Mouse (Mus musculus) lung, embryonic 14.5 days (tissue): ENCODE data around the gene Ric3. TPM values are rescaled to one million over a fixed set of nuclear protein-coding genes. Genes with fewer than 3 reads are reported as not detected.

Experiments
- ATAC-seq: fragments of 200-750 bp; cut with Nextera tagmentation; 2 replicates; pipeline ENCODE4 v1.8.0; 2017; ENCODE audit warnings: mild to moderate bottlenecking, moderate TSS enrichment, moderate library complexity; ENCODE audit not compliant: insufficient read depth
- DNase-seq: peaks from one replicate; pipeline ENCODE4 v3.0.0-alpha.2; 2015
- H3K27ac ChIP-seq: fragments of 300-500 bp; sonication (generic); 2 replicates; pipeline ENCODE4 v1.5.1; 2014; ENCODE audit warnings: low read depth, mild to moderate bottlenecking, moderate library complexity
- H3K27me3 ChIP-seq: fragments of 300-500 bp; sonication (generic); 2 replicates; pipeline ENCODE4 v1.6.1; 2014; ENCODE audit warnings: low read length, control low read depth; ENCODE audit not compliant: insufficient read depth
- H3K36me3 ChIP-seq: fragments of 300-500 bp; sonication (generic); 2 replicates; pipeline ENCODE4 v1.6.1; 2014; ENCODE audit warnings: control low read depth; ENCODE audit not compliant: insufficient read depth
- H3K4me1 ChIP-seq: fragments of 300-500 bp; sonication (generic); 2 replicates; pipeline ENCODE4 v1.6.1; 2014; ENCODE audit warnings: antibody characterized with exemption, control low read depth; ENCODE audit not compliant: insufficient read depth
- H3K4me2 ChIP-seq: fragments of 300-500 bp; sonication (generic); 2 replicates; pipeline ENCODE4 v1.6.1; 2014; ENCODE audit warnings: mild to moderate bottlenecking
- H3K4me3 ChIP-seq: fragments of 300-500 bp; sonication (generic); 2 replicates; pipeline ENCODE4 v1.5.1; 2014; ENCODE audit warnings: low read depth, low read length
- H3K9ac ChIP-seq: fragments of 300-500 bp; sonication (generic); 2 replicates; pipeline ENCODE4 v1.6.1; 2014
- H3K9me3 ChIP-seq: fragments of 300-500 bp; sonication (generic); 2 replicates; pipeline ENCODE4 v1.6.1; 2016; ENCODE audit warnings: low read depth, low read length, control low read depth
- CTCF ChIP-seq: IDR thresholded peaks from 2 replicates; pipeline ENCODE4 v1.5.1; 2016; ENCODE audit warnings: antibody characterized with exemption, low read depth
- WGBS: fragments of 180-500 bp; shearing (Covaris S2); extraction: QIAGEN DNeasy Blood & Tissue Kit; methylation state at CpG from one replicate; pipeline ENCODE4 v1.1.7; 2014; 5-methylcytosine and 5-hydroxymethylcytosine counted together
- polyA plus RNA-seq: library from polyadenylated mRNA; unstranded; fragments of >200 nt; fragmentation: Nextera tagmentation; extraction: Ambion mirVana; gene quantifications from 2 replicates; pipeline ENCODE4 v1.2.1, GENCODE M21; 2014

Ric3 gene
- polyA plus RNA-seq, 1 experiment from 2014 or later = 1.1 TPM

- no peaks in the 10 kb centered on the region for H3K9me3 ChIP-seq
- no peak overlapping the region for H3K4me2 ChIP-seq
- H3K4me3 ChIP-seq = no peak overlapping the region
- DNase-seq (no peak), ATAC-seq (no peak)
- H3K4me1 ChIP-seq = no peaks in the 10 kb centered on the region
- 49% methylated on average over 4 of the region's 4 CpGs for WGBS
- no peak overlapping the region for H3K9ac ChIP-seq
- peaks cover 26% of the 10 kb centered on the region for H3K27me3 ChIP-seq
- no peak for TF ChIP-seq CTCF
- H3K36me3 ChIP-seq = no peaks in the 10 kb centered on the region
- H3K27ac ChIP-seq = no peak overlapping the region
Measured at GRCm38 (mm10) chr7:109012998-109013625, 70.0 kb downstream of the Ric3 start.

- WGBS = 100% methylated on average over 1 of the region's 1 CpGs
Measured at GRCm38 (mm10) chr7:109012575-109012974, 70.6 kb downstream of the Ric3 start.

GRCm38 (mm10) chr7:109011596-109012180 lies 71.4 kb downstream of the Ric3 start:
- Histone ChIP-seq H3K36me3 (no peaks in the 10 kb centered on the region), H3K4me2 (peak overlapping the region; percentile 86), H3K4me3 (peak overlapping the region; percentile 56), H3K9me3 (no peaks in the 10 kb centered on the region), H3K27ac (no peak overlapping the region), H3K27me3 (peaks cover 26% of the 10 kb centered on the region), H3K9ac (no peak overlapping the region), H3K4me1 (no peaks in the 10 kb centered on the region)
- DNase-seq (no peak), ATAC-seq (peak; percentile 18; the same call in 1 of the 2 replicates)
- 33% methylated on average over 8 of the region's 8 CpGs for WGBS
- no peak for TF ChIP-seq CTCF

More at GRCm38 (mm10) chr7:109012575-109012974, 70.6 kb downstream of the Ric3 start:
- no peak overlapping the region for H3K4me2 ChIP-seq
- no peak for TF ChIP-seq CTCF
- ATAC-seq (no peak), DNase-seq (no peak)
- no peak overlapping the region for H3K4me3 ChIP-seq
- no peak overlapping the region for H3K9ac ChIP-seq
- H3K27me3 ChIP-seq = peaks cover 26% of the 10 kb centered on the region
- no peak overlapping the region for H3K27ac ChIP-seq
- H3K36me3 ChIP-seq = no peaks in the 10 kb centered on the region
- H3K9me3 ChIP-seq = no peaks in the 10 kb centered on the region
- no peaks in the 10 kb centered on the region for H3K4me1 ChIP-seq

DNA sequence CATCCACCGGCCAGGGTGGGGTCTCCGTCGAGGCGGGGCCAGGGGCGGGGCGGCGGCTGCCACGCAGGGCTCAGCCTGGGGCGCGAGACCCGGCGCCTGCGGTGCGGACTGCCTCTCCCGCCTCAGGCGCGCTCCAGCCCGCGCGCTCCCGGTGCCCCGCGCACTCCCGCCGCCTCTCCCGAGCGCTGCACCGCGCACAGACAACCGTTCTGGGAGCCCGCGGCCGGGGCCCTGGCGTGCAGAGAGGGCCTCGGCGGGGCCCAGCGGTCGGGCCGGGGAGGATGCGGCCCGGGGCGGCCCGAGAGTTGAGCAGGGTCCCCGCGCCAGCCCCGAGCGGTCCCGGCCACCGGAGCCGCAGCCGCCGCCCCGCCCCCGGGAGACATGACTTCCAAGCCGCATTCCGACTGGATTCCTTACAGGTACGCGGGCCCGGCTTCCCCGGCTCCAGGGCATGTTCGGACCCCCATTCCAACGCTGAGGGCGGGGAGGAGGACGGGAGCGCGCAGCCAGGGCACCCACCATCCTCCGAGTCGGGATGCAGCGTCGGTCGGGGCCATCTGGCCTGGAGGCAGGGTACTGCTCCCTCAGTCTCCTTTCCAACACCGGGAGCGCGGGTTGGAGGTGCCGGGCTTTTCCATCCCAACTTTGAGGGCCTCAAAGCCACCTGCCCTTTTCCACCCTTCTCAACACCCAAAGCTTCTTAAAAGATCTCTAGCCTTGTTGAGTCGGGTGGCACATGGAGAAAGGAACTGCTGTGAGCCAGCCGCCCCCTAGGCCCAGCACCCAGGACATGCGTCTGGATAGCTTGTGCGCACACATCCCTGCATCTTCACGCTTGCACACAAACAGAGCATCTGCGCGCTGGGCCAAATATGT lies 72.2 kb downstream of the Ric3 start:
- H3K9me3 ChIP-seq = no peaks in the 10 kb centered on the region
- no peak overlapping the region for H3K27ac ChIP-seq
- peaks cover 26% of the 10 kb centered on the region for H3K27me3 ChIP-seq
- H3K9ac ChIP-seq = peak overlapping the region; percentile 64
- H3K4me1 ChIP-seq = no peaks in the 10 kb centered on the region
- ATAC-seq (peak; percentile 79), DNase-seq (peak; percentile 44)
- peak overlapping the region; percentile 86 for H3K4me2 ChIP-seq
- TF ChIP-seq CTCF = no peak
- WGBS = 1% methylated on average over 72 of the region's 82 CpGs
- H3K36me3 ChIP-seq = no peaks in the 10 kb centered on the region
- H3K4me3 ChIP-seq = peak overlapping the region; percentile 56

- H3K4me2 ChIP-seq = no peak overlapping the region
- H3K36me3 ChIP-seq = no peaks in the 10 kb centered on the region
- 67% methylated on average over 1 of the region's 1 CpGs for WGBS
- H3K9me3 ChIP-seq = no peaks in the 10 kb centered on the region
- H3K27me3 ChIP-seq = peaks cover 26% of the 10 kb centered on the region
- no peak overlapping the region for H3K4me3 ChIP-seq
- ATAC-seq (no peak), DNase-seq (no peak)
- H3K4me1 ChIP-seq = no peaks in the 10 kb centered on the region
- TF ChIP-seq CTCF = no peak
- H3K9ac ChIP-seq = no peak overlapping the region
- no peak overlapping the region for H3K27ac ChIP-seq
Measured at GRCm38 (mm10) chr7:109009260-109009659, 73.9 kb downstream of the Ric3 start.

GRCm38 (mm10) chr7:109003653-109004052 lies 79.5 kb downstream of the Ric3 start:
- H3K9me3 ChIP-seq = no peaks in the 10 kb centered on the region
- ATAC-seq (no peak), DNase-seq (no peak)
- WGBS = 13% methylated on average over 3 of the region's 3 CpGs
- H3K4me3 ChIP-seq = no peak overlapping the region
- H3K27me3 ChIP-seq = no peaks in the 10 kb centered on the region
- H3K9ac ChIP-seq = no peak overlapping the region
- no peak overlapping the region for H3K27ac ChIP-seq
- no peak overlapping the region for H3K4me2 ChIP-seq
- no peaks in the 10 kb centered on the region for H3K4me1 ChIP-seq
- no peaks in the 10 kb centered on the region for H3K36me3 ChIP-seq
- TF ChIP-seq CTCF = no peak

GRCm38 (mm10) chr7:109001971-109002370 lies 81.2 kb downstream of the Ric3 start:
- no peaks in the 10 kb centered on the region for H3K4me1 ChIP-seq
- no peak for TF ChIP-seq CTCF
- H3K27ac ChIP-seq = no peak overlapping the region
- no peak overlapping the region for H3K9ac ChIP-seq
- H3K9me3 ChIP-seq = no peaks in the 10 kb centered on the region
- H3K4me3 ChIP-seq = no peak overlapping the region
- H3K4me2 ChIP-seq = no peak overlapping the region
- 71% methylated on average over 4 of the region's 4 CpGs for WGBS
- no peaks in the 10 kb centered on the region for H3K27me3 ChIP-seq
- H3K36me3 ChIP-seq = no peaks in the 10 kb centered on the region
- ATAC-seq (no peak), DNase-seq (no peak)
